Mouse (Mus musculus): Measurements from ENCODE around the gene Ms4a8a. TPM values are rescaled to one million over a fixed set of nuclear protein-coding genes. Genes with fewer than 3 reads are reported as not detected.
"Not testable (repeated sequence)": the region's sequence is repeated elsewhere in the genome, so short reads cannot be mapped to it uniquely, and the experiment has no call there.

Ms4a8a gene
- polyA plus RNA-seq, 1 experiment from 2014 or later, result not detected

- Histone ChIP-seq H3K27ac (ENCODE audit: low read length) (no peak overlapping the region), H3K4me1 (ENCODE audit: control insufficient read depth, insufficient read depth, low read length) (no peaks in the 10 kb centered on the region), H3K4me3 (ENCODE audit: low read depth, low read length) (no peak overlapping the region), H3K4me2 (ENCODE audit: low read length) (no peak overlapping the region), H3K9ac (ENCODE audit: low read depth, low read length) (no peak overlapping the region), H3K9me3 (replicated peaks; ENCODE audit: control insufficient read depth, low read length, poor library complexity, severe bottlenecking) (no peaks in the 10 kb centered on the region), H3K36me3 (ENCODE audit: control insufficient read depth, insufficient read depth, low read length) (no peaks in the 10 kb centered on the region), H3K27me3 (ENCODE audit: control insufficient read depth, insufficient read depth, low read depth, low read length) (no peaks in the 10 kb centered on the region)
- no peak for ATAC-seq
- WGBS, result 84% methylated on average over 2 of the region's 2 CpGs
These were observed 15.6 kb downstream of the Ms4a8a start for GRCm38 (mm10) chr19:11065202-11065875.

- Histone ChIP-seq H3K9ac (ENCODE audit: low read depth, low read length) (no peak overlapping the region), H3K9me3 (replicated peaks; ENCODE audit: control insufficient read depth, low read length, poor library complexity, severe bottlenecking) (no peaks in the 10 kb centered on the region), H3K4me3 (ENCODE audit: low read depth, low read length) (no peak overlapping the region), H3K36me3 (ENCODE audit: control insufficient read depth, insufficient read depth, low read length) (no peaks in the 10 kb centered on the region), H3K4me2 (ENCODE audit: low read length) (no peak overlapping the region), H3K27ac (ENCODE audit: low read length) (no peak overlapping the region), H3K4me1 (ENCODE audit: control insufficient read depth, insufficient read depth, low read length) (no peaks in the 10 kb centered on the region), H3K27me3 (ENCODE audit: control insufficient read depth, insufficient read depth, low read depth, low read length) (no peaks in the 10 kb centered on the region)
- WGBS, result 87% methylated on average over 1 of the region's 1 CpGs
- no peak for ATAC-seq
These were observed 20.0 kb downstream of the Ms4a8a start for GRCm38 (mm10) chr19:11060900-11061299.

GRCm38 (mm10) chr19:11059967-11060366 lies 20.9 kb downstream of the Ms4a8a start:
- no peaks in the 10 kb centered on the region for H3K36me3 ChIP-seq (ENCODE audit: control insufficient read depth, insufficient read depth, low read length)
- no peaks in the 10 kb centered on the region for H3K27me3 ChIP-seq (ENCODE audit: control insufficient read depth, insufficient read depth, low read depth, low read length)
- no peak overlapping the region for H3K27ac ChIP-seq (ENCODE audit: low read length)
- H3K9me3 ChIP-seq (replicated peaks; ENCODE audit: control insufficient read depth, low read length, poor library complexity, severe bottlenecking), result no peaks in the 10 kb centered on the region
- no peak overlapping the region for H3K4me3 ChIP-seq (ENCODE audit: low read depth, low read length)
- no peak for ATAC-seq
- H3K4me1 ChIP-seq (ENCODE audit: control insufficient read depth, insufficient read depth, low read length), result no peaks in the 10 kb centered on the region
- no peak overlapping the region for H3K4me2 ChIP-seq (ENCODE audit: low read length)
- no peak overlapping the region for H3K9ac ChIP-seq (ENCODE audit: low read depth, low read length)

GRCm38 (mm10) chr19:11055700-11056099 lies 25.2 kb downstream of the Ms4a8a start:
- not testable (repeated sequence) for H3K4me2 ChIP-seq (ENCODE audit: low read length); H3K4me1 ChIP-seq (ENCODE audit: control insufficient read depth, insufficient read depth, low read length); H3K9ac ChIP-seq (ENCODE audit: low read depth, low read length); H3K9me3 ChIP-seq (replicated peaks; ENCODE audit: control insufficient read depth, low read length, poor library complexity, severe bottlenecking); H3K4me3 ChIP-seq (ENCODE audit: low read depth, low read length); H3K27ac ChIP-seq (ENCODE audit: low read length); ATAC-seq; H3K27me3 ChIP-seq (ENCODE audit: control insufficient read depth, insufficient read depth, low read depth, low read length); H3K36me3 ChIP-seq (ENCODE audit: control insufficient read depth, insufficient read depth, low read length)
- WGBS, result 95% methylated on average over 1 of the region's 1 CpGs

GRCm38 (mm10) chr19:11053277-11053676 lies 27.6 kb downstream of the Ms4a8a start:
- Histone ChIP-seq H3K9ac (ENCODE audit: low read depth, low read length) (no peak overlapping the region), H3K36me3 (ENCODE audit: control insufficient read depth, insufficient read depth, low read length) (no peaks in the 10 kb centered on the region), H3K4me2 (ENCODE audit: low read length) (no peak overlapping the region), H3K4me3 (ENCODE audit: low read depth, low read length) (no peak overlapping the region), H3K27me3 (ENCODE audit: control insufficient read depth, insufficient read depth, low read depth, low read length) (no peaks in the 10 kb centered on the region), H3K4me1 (ENCODE audit: control insufficient read depth, insufficient read depth, low read length) (no peaks in the 10 kb centered on the region), H3K9me3 (replicated peaks; ENCODE audit: control insufficient read depth, low read length, poor library complexity, severe bottlenecking) (no peaks in the 10 kb centered on the region), H3K27ac (ENCODE audit: low read length) (no peak overlapping the region)
- 73% methylated on average over 3 of the region's 3 CpGs for whole genome bisulfite sequencing
- ATAC-seq, result no peak

GRCm38 (mm10) chr19:11052877-11053276 lies 28.0 kb downstream of the Ms4a8a start:
- H3K4me1 ChIP-seq (ENCODE audit: control insufficient read depth, insufficient read depth, low read length), result no peaks in the 10 kb centered on the region
- 68% methylated on average over 5 of the region's 5 CpGs for WGBS

GRCm38 (mm10) chr19:11050286-11050685 lies 30.6 kb downstream of the Ms4a8a start:
- WGBS, result 80% methylated on average over 2 of the region's 2 CpGs
- H3K4me2 ChIP-seq (ENCODE audit: low read length), result no peak overlapping the region
- no peaks in the 10 kb centered on the region for H3K27me3 ChIP-seq (ENCODE audit: control insufficient read depth, insufficient read depth, low read depth, low read length)
- H3K4me1 ChIP-seq (ENCODE audit: control insufficient read depth, insufficient read depth, low read length), result no peaks in the 10 kb centered on the region
- no peaks in the 10 kb centered on the region for H3K9me3 ChIP-seq (replicated peaks; ENCODE audit: control insufficient read depth, low read length, poor library complexity, severe bottlenecking)
- no peak overlapping the region for H3K9ac ChIP-seq (ENCODE audit: low read depth, low read length)
- no peak for ATAC-seq
- no peak overlapping the region for H3K27ac ChIP-seq (ENCODE audit: low read length)
- H3K4me3 ChIP-seq (ENCODE audit: low read depth, low read length), result no peak overlapping the region
- H3K36me3 ChIP-seq (ENCODE audit: control insufficient read depth, insufficient read depth, low read length), result no peaks in the 10 kb centered on the region

More at GRCm38 (mm10) chr19:11052877-11053276, 28.0 kb downstream of the Ms4a8a start:
- Histone ChIP-seq H3K27me3 (ENCODE audit: control insufficient read depth, insufficient read depth, low read depth, low read length) (no peaks in the 10 kb centered on the region), H3K4me3 (ENCODE audit: low read depth, low read length) (no peak overlapping the region), H3K36me3 (ENCODE audit: control insufficient read depth, insufficient read depth, low read length) (no peaks in the 10 kb centered on the region), H3K9ac (ENCODE audit: low read depth, low read length) (no peak overlapping the region), H3K27ac (ENCODE audit: low read length) (no peak overlapping the region), H3K9me3 (replicated peaks; ENCODE audit: control insufficient read depth, low read length, poor library complexity, severe bottlenecking) (no peaks in the 10 kb centered on the region), H3K4me2 (ENCODE audit: low read length) (no peak overlapping the region)
- no peak for ATAC-seq

GRCm38 (mm10) chr19:11049426-11049825 lies 31.5 kb downstream of the Ms4a8a start:
- H3K4me3 ChIP-seq (ENCODE audit: low read depth, low read length), result no peak overlapping the region
- no peaks in the 10 kb centered on the region for H3K27me3 ChIP-seq (ENCODE audit: control insufficient read depth, insufficient read depth, low read depth, low read length)
- H3K4me1 ChIP-seq (ENCODE audit: control insufficient read depth, insufficient read depth, low read length), result peaks cover 2% of the 10 kb centered on the region; the same call in 1 of the 2 replicates
- H3K27ac ChIP-seq (ENCODE audit: low read length), result no peak overlapping the region
- H3K9ac ChIP-seq (ENCODE audit: low read depth, low read length), result no peak overlapping the region
- H3K4me2 ChIP-seq (ENCODE audit: low read length), result no peak overlapping the region
- no peaks in the 10 kb centered on the region for H3K9me3 ChIP-seq (replicated peaks; ENCODE audit: control insufficient read depth, low read length, poor library complexity, severe bottlenecking)
- no peaks in the 10 kb centered on the region for H3K36me3 ChIP-seq (ENCODE audit: control insufficient read depth, insufficient read depth, low read length)
- no peak for ATAC-seq

- 89% methylated on average over 1 of the region's 1 CpGs for WGBS
- Histone ChIP-seq H3K36me3 (ENCODE audit: control insufficient read depth, insufficient read depth, low read length) (no peaks in the 10 kb centered on the region), H3K4me1 (ENCODE audit: control insufficient read depth, insufficient read depth, low read length) (peaks cover 2% of the 10 kb centered on the region; the same call in 1 of the 2 replicates), H3K27me3 (ENCODE audit: control insufficient read depth, insufficient read depth, low read depth, low read length) (no peaks in the 10 kb centered on the region), H3K9me3 (replicated peaks; ENCODE audit: control insufficient read depth, low read length, poor library complexity, severe bottlenecking) (no peaks in the 10 kb centered on the region), H3K9ac (ENCODE audit: low read depth, low read length) (no peak overlapping the region), H3K4me2 (ENCODE audit: low read length) (no peak overlapping the region), H3K4me3 (ENCODE audit: low read depth, low read length) (no peak overlapping the region), H3K27ac (ENCODE audit: low read length) (no peak overlapping the region)
- no peak for ATAC-seq
These were observed 32.4 kb downstream of the Ms4a8a start for GRCm38 (mm10) chr19:11048503-11048902.
